Mouse (Mus musculus): ENCODE data around the gene Iqcg.

Gene Iqcg

GRCm38 (mm10) chr16:32972535-32972934 is 83.5 kb downstream of the Iqcg start:
- DNase-seq = no peak
